Mouse (Mus musculus) heart, embryonic 10.5 days (tissue): ENCODE data around the gene Ppp2r3a. TPM values are rescaled to one million over a fixed set of nuclear protein-coding genes. Genes with fewer than 3 reads are reported as not detected.
A peak's percentile ranks its signal among the peaks of the same experiment; 100 is the strongest.

Source experiments
- DNase-seq: peaks from one replicate; pipeline ENCODE4 v3.0.0-alpha.2; 2017; ENCODE audit warnings: low spot score
- H3K27ac ChIP-seq: fragments of 300-500 bp; sonication (generic); 2 replicates; pipeline ENCODE4 v1.5.1; 2016; ENCODE audit warnings: mild to moderate bottlenecking
- H3K27me3 ChIP-seq: fragments of 300-500 bp; sonication (generic); 2 replicates; pipeline ENCODE4 v1.6.1; 2016; ENCODE audit warnings: mild to moderate bottlenecking; ENCODE audit not compliant: poor library complexity, insufficient read depth, severe bottlenecking
- H3K36me3 ChIP-seq: fragments of 300-500 bp; sonication (generic); 2 replicates; pipeline ENCODE4 v1.6.1; 2016; ENCODE audit warnings: mild to moderate bottlenecking, moderate library complexity
- H3K4me1 ChIP-seq: fragments of 300-500 bp; sonication (generic); 2 replicates; pipeline ENCODE4 v1.6.1; 2016; ENCODE audit warnings: mild to moderate bottlenecking
- H3K4me3 ChIP-seq: fragments of 300-500 bp; sonication (generic); 2 replicates; pipeline ENCODE4 v1.5.1; 2016; ENCODE audit warnings: mild to moderate bottlenecking, moderate library complexity
- H3K9me3 ChIP-seq: fragments of 300-500 bp; sonication (generic); 2 replicates; pipeline ENCODE4 v1.6.1; 2016; ENCODE audit warnings: mild to moderate bottlenecking, moderate library complexity
- WGBS: fragments of 180-500 bp; shearing (Covaris S2); methylation state at CpG from one replicate; pipeline ENCODE4 v1.1.7; 2016; 5-methylcytosine and 5-hydroxymethylcytosine counted together
- polyA plus RNA-seq: library from polyadenylated mRNA; unstranded; fragments of >200 nt; fragmentation: Nextera tagmentation; extraction: Ambion mirVana; gene quantifications from 2 replicates; pipeline ENCODE4 v1.2.1, GENCODE M21; 2016

Ppp2r3a gene
- polyA plus RNA-seq, 1 experiment from 2014 or later = 37.5 TPM

GRCm38 (mm10) chr9:101075694-101076093, 175.9 kb downstream of the Ppp2r3a start:
- H3K27ac ChIP-seq = peak overlapping the region; percentile 100; the same call in 1 of the 2 replicates
- H3K4me1 ChIP-seq = peaks cover 25% of the 10 kb centered on the region
- no peaks in the 10 kb centered on the region for H3K27me3 ChIP-seq
- DNase-seq = no peak
- no peaks in the 10 kb centered on the region for H3K9me3 ChIP-seq
- under 1% methylated on average over 8 of the region's 8 CpGs for WGBS
- 0 out of 2 replicates have a peak, but pooled peaks cover 7% of the 10 kb centered on the region for H3K36me3 ChIP-seq
- H3K4me3 ChIP-seq = peak overlapping the region; percentile 79

DNA sequence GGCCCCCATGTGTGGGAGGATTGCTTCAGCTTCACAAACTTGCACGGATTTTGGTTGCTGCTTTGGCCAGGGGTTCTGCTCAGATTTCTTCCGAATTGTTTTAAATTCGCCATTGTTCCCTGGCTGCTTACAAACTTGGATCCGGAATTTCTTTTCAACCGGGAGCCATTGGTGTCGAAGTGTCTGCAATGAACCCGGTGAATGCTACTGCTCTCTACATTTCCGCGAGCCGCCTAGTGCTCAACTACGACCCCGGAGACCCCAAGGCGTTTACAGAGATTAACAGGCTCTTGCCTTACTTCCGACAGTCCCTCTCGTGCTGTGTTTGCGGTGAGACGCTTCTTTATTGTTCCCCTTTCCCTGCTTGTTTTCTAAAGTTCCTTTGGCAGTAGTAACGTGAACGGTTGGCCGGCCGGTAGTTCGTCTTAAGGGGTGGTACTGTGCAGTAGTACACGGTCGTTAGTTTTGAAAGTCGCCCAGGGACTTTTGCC, 176.5 kb downstream of the Ppp2r3a start:
- DNase-seq = peak; percentile 80
- H3K27me3 ChIP-seq = no peaks in the 10 kb centered on the region
- no peaks in the 10 kb centered on the region for H3K9me3 ChIP-seq
- peak overlapping the region; percentile 100 for H3K27ac ChIP-seq
- peaks cover 24% of the 10 kb centered on the region for H3K4me1 ChIP-seq
- H3K4me3 ChIP-seq = peak overlapping the region; percentile 79
- WGBS = under 1% methylated on average over 25 of the region's 25 CpGs
- 0 out of 2 replicates have a peak, but pooled peaks cover 7% of the 10 kb centered on the region for H3K36me3 ChIP-seq

- WGBS = under 1% methylated on average over 91 of the region's 100 CpGs
- peak overlapping the region; percentile 79 for H3K4me3 ChIP-seq
- 0 out of 2 replicates have a peak, but pooled peaks cover 7% of the 10 kb centered on the region for H3K36me3 ChIP-seq
- peak overlapping the region; percentile 100 for H3K27ac ChIP-seq
- peak; percentile 91 for DNase-seq
- peaks cover 22% of the 10 kb centered on the region for H3K4me1 ChIP-seq
- H3K27me3 ChIP-seq = no peaks in the 10 kb centered on the region
- H3K9me3 ChIP-seq = no peaks in the 10 kb centered on the region
These were observed 177.1 kb downstream of the Ppp2r3a start for GRCm38 (mm10) chr9:101074332-101075021.

- no peak for DNase-seq
- peaks cover 17% of the 10 kb centered on the region for H3K4me1 ChIP-seq
- no peaks in the 10 kb centered on the region for H3K27me3 ChIP-seq
- no peaks in the 10 kb centered on the region for H3K9me3 ChIP-seq
- H3K27ac ChIP-seq = peak within 1 kb of the TSS; percentile 100
- H3K36me3 ChIP-seq = 0 out of 2 replicates have a peak, but pooled peaks cover 5% of the 10 kb centered on the region
- H3K4me3 ChIP-seq = peak within 1 kb of the TSS; percentile 79
- WGBS = 2% methylated on average over 23 of the region's 43 CpGs
These were observed 177.6 kb downstream of the Ppp2r3a start, which contains the start of gene Msl2 for GRCm38 (mm10) chr9:101073987-101074331. TSS of gene Msl2 (plus strand) at chr9:101074101.

DNA sequence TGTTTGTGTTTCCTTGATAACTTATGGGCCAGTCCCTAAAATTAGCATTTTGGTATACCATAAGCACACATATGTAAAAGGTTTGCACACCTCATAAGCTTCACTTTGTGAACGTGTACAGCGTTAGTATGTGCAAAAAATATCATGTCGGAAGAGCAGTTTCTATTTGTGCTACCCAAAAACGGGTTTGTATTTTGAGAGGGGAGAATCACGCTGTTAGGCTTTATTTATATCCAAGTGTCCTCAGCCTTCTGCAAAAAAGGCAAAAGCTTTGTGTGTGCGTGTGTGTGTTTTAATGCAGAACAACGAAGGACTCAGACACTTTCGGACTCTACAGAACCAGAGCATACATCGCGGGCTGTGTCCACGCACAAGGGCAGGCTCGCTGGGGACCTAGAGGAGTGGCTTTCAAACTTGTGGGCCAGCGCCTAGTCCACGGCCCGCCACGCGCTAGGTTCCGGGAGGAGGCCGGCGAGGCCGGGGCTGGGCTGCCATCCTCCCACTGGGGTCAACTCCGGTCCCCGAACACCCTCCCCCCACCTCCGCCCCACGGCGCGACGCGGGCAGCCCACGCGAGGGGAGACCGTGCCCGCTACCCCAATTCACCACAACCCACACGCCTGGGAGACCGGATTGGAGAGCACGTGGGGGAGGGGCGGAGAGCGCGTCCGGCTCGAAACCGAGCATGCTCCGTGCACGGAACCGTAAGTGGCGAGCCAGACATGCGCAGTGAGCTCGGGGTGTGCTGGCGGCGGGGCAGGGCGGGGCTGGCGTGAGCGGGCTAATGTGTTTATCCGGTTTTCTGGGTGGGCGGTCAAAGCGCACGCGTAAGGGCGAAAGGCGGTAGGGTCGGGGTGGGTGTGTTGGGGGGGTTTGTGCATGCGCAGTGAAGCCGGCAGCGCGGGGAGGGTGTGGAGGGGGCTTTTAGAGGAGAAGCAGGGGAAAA, 178.3 kb downstream of the Ppp2r3a start:
- peak overlapping the region; percentile 79 for H3K4me3 ChIP-seq
- H3K9me3 ChIP-seq = no peaks in the 10 kb centered on the region
- H3K27me3 ChIP-seq = no peaks in the 10 kb centered on the region
- H3K4me1 ChIP-seq = peaks cover 10% of the 10 kb centered on the region
- H3K27ac ChIP-seq = peak overlapping the region; percentile 100
- H3K36me3 ChIP-seq = no peaks in the 10 kb centered on the region
- 2% methylated on average over 64 of the region's 65 CpGs for WGBS
- DNase-seq = peak; percentile 99

DNA sequence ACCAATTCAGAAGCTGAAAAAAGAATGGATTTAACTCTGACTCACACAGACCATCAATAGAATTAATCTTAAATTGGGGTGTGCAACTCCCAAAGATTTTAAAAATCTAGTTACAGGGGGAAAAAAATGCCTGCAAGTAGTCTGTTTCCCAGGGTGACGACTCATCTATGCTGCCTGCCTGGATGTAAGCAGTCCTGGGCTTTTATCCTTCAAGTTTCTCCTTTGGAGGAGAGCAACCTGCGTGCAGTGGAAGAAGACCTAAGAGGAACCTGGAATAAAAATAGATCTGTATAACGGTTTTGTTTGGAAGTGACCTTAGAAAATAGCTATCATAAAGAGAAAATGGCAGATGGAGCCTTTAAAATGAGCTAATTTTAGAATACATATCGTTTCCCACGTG, 179.1 kb downstream of the Ppp2r3a start:
- Histone ChIP-seq H3K27me3 (no peaks in the 10 kb centered on the region), H3K4me3 (peak overlapping the region; percentile 22; the same call in 1 of the 2 replicates), H3K27ac (peak overlapping the region; percentile 100; the same call in 1 of the 2 replicates), H3K4me1 (peaks cover 8% of the 10 kb centered on the region; the same call in 1 of the 2 replicates), H3K9me3 (no peaks in the 10 kb centered on the region), H3K36me3 (no peaks in the 10 kb centered on the region)
- peak; percentile 53 for DNase-seq
- 43% methylated on average over 5 of the region's 5 CpGs for WGBS

DNA sequence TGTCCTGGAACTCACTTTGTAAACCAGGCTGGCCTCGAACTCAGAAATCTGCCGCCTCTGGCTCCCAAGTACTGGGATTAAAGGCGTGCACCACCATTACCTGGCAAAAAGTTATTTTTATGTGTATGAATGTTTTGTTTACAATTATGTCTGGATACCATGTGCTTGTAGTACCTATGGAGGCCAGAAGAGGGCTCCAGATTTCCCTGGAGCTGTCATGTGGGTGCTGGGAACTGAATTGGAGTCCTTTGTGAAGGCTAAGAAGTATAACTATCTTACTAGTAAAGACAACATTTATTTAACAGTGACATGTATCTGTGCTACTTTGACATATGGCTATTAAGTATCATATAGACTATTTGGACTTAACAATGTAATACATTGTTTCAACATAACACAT, 181.8 kb downstream of the Ppp2r3a start:
- Histone ChIP-seq H3K4me1 (peaks cover 2% of the 10 kb centered on the region; the same call in 1 of the 2 replicates), H3K36me3 (no peaks in the 10 kb centered on the region), H3K27me3 (no peaks in the 10 kb centered on the region), H3K4me3 (no peak overlapping the region), H3K27ac (no peak overlapping the region), H3K9me3 (no peaks in the 10 kb centered on the region)
- 91% methylated on average over 3 of the region's 3 CpGs for WGBS
- no peak for DNase-seq

GRCm38 (mm10) chr9:101065076-101065602, 186.5 kb downstream of the Ppp2r3a start:
- Histone ChIP-seq H3K9me3 (no peaks in the 10 kb centered on the region), H3K4me1 (no peaks in the 10 kb centered on the region), H3K4me3 (no peak overlapping the region), H3K27ac (no peak overlapping the region), H3K27me3 (no peaks in the 10 kb centered on the region), H3K36me3 (no peaks in the 10 kb centered on the region)
- no peak for DNase-seq
- 87% methylated on average over 3 of the region's 3 CpGs for WGBS

DNA sequence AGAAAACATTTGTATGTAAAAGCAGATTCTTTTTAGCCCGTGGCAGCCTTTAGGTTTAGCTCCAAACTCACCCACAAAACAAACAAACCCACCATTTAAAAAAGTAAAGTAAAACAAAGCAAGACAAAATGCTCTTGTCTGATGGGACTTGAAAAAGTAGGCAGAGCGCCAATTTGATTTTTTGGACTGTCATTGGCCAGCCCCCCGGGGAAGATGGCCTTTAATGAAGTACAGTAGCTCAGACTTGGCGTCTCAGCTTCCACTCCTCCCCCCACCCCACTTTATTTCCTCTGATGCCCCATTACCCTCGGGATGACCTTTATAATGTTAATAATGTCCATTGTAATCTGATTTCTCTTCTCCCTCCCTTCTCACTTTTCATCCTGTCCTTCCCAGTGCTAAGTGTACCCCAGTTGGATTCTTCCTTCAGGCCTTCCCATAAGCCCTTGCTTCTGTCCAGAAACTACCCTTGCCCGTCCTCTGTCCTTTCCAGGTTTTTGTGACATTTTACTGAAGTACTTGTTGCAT, 189.3 kb downstream of the Ppp2r3a start:
- DNase-seq = no peak
- H3K27me3 ChIP-seq = no peaks in the 10 kb centered on the region
- H3K4me1 ChIP-seq = no peaks in the 10 kb centered on the region
- WGBS = 74% methylated on average over 6 of the region's 6 CpGs
- H3K9me3 ChIP-seq = no peaks in the 10 kb centered on the region
- H3K27ac ChIP-seq = no peak overlapping the region
- H3K4me3 ChIP-seq = no peak overlapping the region
- no peaks in the 10 kb centered on the region for H3K36me3 ChIP-seq

DNA sequence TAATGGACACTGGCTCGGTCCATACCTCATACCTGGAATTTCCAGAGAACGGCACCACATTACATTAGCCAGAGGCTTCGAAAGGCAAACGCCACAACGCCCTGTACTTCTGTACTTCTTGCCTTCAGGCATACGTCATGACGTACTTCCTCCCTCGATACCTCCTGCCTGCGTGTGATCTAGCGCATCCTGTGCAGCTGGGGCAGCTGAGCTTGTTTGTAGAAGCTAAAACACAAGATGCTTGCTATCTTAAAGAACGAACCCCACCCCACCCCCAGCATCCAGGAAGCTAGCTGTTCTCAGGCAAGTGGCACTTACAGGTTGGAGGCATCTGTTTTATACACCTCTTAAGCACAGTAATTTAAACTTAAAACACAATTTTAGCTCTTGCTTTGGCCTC, 190.6 kb downstream of the Ppp2r3a start:
- Histone ChIP-seq H3K9me3 (no peaks in the 10 kb centered on the region), H3K4me3 (no peak overlapping the region), H3K27me3 (no peaks in the 10 kb centered on the region), H3K36me3 (no peaks in the 10 kb centered on the region), H3K27ac (no peak overlapping the region), H3K4me1 (no peaks in the 10 kb centered on the region)
- 67% methylated on average over 11 of the region's 11 CpGs for WGBS
- no peak for DNase-seq

- Histone ChIP-seq H3K27me3 (no peaks in the 10 kb centered on the region), H3K36me3 (no peaks in the 10 kb centered on the region), H3K4me3 (no peak overlapping the region), H3K4me1 (no peaks in the 10 kb centered on the region), H3K9me3 (no peaks in the 10 kb centered on the region), H3K27ac (no peak overlapping the region)
- 94% methylated on average over 4 of the region's 4 CpGs for WGBS
- DNase-seq = no peak
These were observed 194.4 kb downstream of the Ppp2r3a start for GRCm38 (mm10) chr9:101057156-101057555.
